Mouse (Mus musculus) ES-E14 (cell line): Measurements from ENCODE around the gene Mapt.

Experiments used
- CHD2 ChIP-seq: IDR thresholded peaks from 2 replicates; pipeline ENCODE4 v1.6.1; 2014; ENCODE audit warnings: mild to moderate bottlenecking, low read depth, low read length, inconsistent platforms
- ZC3H11A ChIP-seq: IDR thresholded peaks from 2 replicates; pipeline ENCODE4 v1.6.1; 2012; ENCODE audit warnings: low read depth, mild to moderate bottlenecking, inconsistent platforms, low read length, borderline replicate concordance
- ZNF384 ChIP-seq: IDR thresholded peaks from 2 replicates; pipeline ENCODE4 v1.6.1; 2012; ENCODE audit warnings: low read depth, low read length, inconsistent platforms

GRCm38 (mm10) chr11:104203271-104203670 lies 27.9 kb upstream of the Mapt start:
- TF ChIP-seq ZC3H11A (no peak), CHD2 (no peak), ZNF384 (no peak)
